Mouse (Mus musculus): ENCODE measurements around the gene Gm26602. TPM values are rescaled to one million over a fixed set of nuclear protein-coding genes. Genes with fewer than 3 reads are reported as not detected.
A peak's percentile ranks its signal among the peaks of the same experiment; 100 is the strongest.

Gene Gm26602
- 5.3 TPM in 1 of 2 replicates, not detected in the other for polyA plus RNA-seq (2014; fragmentation: Nextera tagmentation; extraction: Ambion mirVana)

DNA sequence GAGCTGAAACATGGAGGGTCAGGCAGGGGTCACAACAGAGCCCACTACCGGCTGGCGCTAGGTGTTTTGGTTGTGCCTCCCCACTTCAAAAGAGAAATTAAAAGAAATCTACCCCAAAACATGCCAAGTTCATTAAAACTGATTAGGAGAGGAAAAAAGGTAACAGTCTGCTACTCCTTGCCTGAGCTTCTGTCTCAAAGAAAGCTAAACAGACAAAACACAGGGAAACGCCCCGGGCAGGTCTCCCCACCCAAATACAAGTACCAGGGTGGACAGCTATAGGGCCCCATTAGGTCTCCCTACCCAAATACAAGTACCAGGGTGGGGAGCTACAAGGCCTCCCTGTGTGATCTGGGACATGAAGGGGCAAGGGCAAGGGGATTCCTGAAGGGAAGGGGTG lies at the start of gene Gm26602:
TSS of gene Gm26602 (plus strand) at position 301 of the 400 bp plus-strand sequence.
- Histone ChIP-seq H3K27me3 (ENCODE audit: control insufficient read depth, insufficient read depth, low read length) (no peaks in the 10 kb centered on the region), H3K36me3 (ENCODE audit: control insufficient read depth, insufficient read depth, low read length) (peaks cover 29% of the 10 kb centered on the region), H3K9ac (replicated peaks; ENCODE audit: low read depth, low read length) (no peak within 1 kb of the TSS; the same call in 1 of the 2 replicates), H3K4me1 (ENCODE audit: control insufficient read depth, insufficient read depth, low read length) (peaks cover 17% of the 10 kb centered on the region; the same call in 1 of the 2 replicates), H3K27ac (ENCODE audit: low read length) (peak within 1 kb of the TSS; percentile 55; the same call in 1 of the 2 replicates), H3K4me2 (replicated peaks; ENCODE audit: low read depth, low read length) (no peak within 1 kb of the TSS), H3K9me3 (ENCODE audit: control insufficient read depth, low read depth, low read length) (no peaks in the 10 kb centered on the region), H3K4me3 (ENCODE audit: low read depth, low read length) (no peak within 1 kb of the TSS)
- ATAC-seq (ENCODE audit: insufficient number of reproducible peaks, insufficient read depth, low FRiP score, low read depth) = no peak
- WGBS = 95% methylated on average over 4 of the region's 4 CpGs

DNA sequence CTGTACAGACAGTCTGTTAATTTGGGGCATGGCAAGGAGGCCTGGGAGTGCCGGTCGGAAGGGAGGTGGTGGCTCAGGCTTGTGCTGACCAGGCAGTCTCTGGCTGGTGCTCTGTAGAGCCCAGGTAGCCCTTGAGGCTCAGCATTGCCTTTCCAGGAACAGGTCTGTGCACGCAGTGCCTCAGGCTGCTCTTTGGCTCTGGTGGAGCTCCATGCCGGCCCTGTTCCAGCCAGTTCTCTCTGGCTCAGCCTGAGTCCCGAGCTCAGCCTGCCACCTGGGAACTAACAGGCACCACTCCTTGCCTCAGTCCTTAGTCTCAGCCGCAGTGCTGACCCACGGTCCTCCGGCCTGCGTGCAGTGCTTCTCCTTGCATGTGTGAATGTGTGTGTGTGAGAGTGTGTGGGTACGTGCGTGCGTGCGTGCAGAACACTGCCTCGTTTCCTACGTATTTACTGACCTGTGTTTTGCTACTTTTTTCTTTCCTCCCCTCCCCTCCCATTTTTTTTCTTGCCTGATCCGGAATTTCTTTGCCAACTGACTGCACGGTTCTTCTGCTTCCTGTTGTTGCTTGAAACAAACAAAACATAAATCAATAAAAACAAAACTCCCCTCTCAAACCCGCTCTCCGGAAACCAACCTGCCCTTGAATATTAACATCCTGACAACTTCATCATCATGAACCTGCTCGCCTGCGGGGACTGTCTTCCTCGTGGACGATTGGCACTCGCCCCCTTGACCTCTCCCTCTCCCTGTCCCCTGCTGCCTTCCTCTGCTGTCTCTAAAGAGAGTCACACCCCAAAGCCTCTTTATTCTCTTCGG lies 49.2 kb upstream of the Gm26602 start:
- Histone ChIP-seq H3K9me3 (ENCODE audit: control insufficient read depth, low read depth, low read length) (no peaks in the 10 kb centered on the region), H3K27me3 (ENCODE audit: control insufficient read depth, insufficient read depth, low read length) (no peaks in the 10 kb centered on the region), H3K4me3 (ENCODE audit: low read depth, low read length) (no peak overlapping the region), H3K4me2 (replicated peaks; ENCODE audit: low read depth, low read length) (no peak overlapping the region), H3K27ac (ENCODE audit: low read length) (no peak overlapping the region), H3K9ac (replicated peaks; ENCODE audit: low read depth, low read length) (no peak overlapping the region), H3K4me1 (ENCODE audit: control insufficient read depth, insufficient read depth, low read length) (peaks cover 26% of the 10 kb centered on the region), H3K36me3 (ENCODE audit: control insufficient read depth, insufficient read depth, low read length) (peaks cover 87% of the 10 kb centered on the region)
- no peak for ATAC-seq (ENCODE audit: insufficient number of reproducible peaks, insufficient read depth, low FRiP score, low read depth)
- 71% methylated on average over 25 of the region's 25 CpGs for WGBS

DNA sequence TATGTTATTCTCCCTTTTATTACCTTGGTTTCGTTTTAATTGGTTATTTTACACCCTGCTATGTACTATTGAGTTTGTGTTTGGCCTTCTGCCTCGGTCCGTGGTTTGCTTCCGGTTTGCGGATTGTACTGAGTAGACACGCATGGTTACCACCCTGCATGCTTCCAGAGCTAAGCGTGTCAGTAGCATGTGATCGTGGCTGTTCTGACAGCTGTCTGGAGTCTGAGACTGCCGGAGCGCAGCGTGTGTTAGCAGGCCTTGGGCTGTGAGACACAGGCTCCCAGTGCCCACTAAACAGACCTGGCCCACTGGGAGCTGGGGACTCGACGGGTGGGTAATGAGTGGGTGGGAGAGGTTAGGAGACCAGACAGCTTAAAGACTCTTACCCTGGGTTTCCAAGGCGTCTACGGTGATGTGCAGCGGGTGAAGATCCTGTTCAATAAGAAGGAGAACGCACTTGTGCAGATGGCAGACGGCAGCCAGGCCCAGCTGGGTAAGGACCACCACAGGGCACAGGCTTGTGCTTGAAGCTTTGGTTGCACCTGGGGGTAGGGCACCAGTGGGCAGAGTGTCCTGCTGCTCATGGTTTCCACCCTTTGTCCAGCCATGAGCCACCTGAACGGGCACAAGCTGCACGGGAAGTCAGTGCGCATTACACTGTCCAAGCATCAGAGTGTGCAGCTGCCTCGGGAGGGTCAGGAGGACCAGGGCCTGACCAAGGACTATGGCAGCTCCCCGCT lies 48.4 kb upstream of the Gm26602 start:
- H3K4me1 ChIP-seq (ENCODE audit: control insufficient read depth, insufficient read depth, low read length) = peaks cover 18% of the 10 kb centered on the region
- peaks cover 82% of the 10 kb centered on the region for H3K36me3 ChIP-seq (ENCODE audit: control insufficient read depth, insufficient read depth, low read length)
- no peak for ATAC-seq (ENCODE audit: insufficient number of reproducible peaks, insufficient read depth, low FRiP score, low read depth)
- WGBS = 88% methylated on average over 23 of the region's 23 CpGs
- H3K27me3 ChIP-seq (ENCODE audit: control insufficient read depth, insufficient read depth, low read length) = no peaks in the 10 kb centered on the region
- no peaks in the 10 kb centered on the region for H3K9me3 ChIP-seq (ENCODE audit: control insufficient read depth, low read depth, low read length)
- H3K27ac ChIP-seq (ENCODE audit: low read length) = no peak overlapping the region
- no peak overlapping the region for H3K4me2 ChIP-seq (replicated peaks; ENCODE audit: low read depth, low read length)
- no peak overlapping the region for H3K9ac ChIP-seq (replicated peaks; ENCODE audit: low read depth, low read length)
- H3K4me3 ChIP-seq (ENCODE audit: low read depth, low read length) = no peak overlapping the region

DNA sequence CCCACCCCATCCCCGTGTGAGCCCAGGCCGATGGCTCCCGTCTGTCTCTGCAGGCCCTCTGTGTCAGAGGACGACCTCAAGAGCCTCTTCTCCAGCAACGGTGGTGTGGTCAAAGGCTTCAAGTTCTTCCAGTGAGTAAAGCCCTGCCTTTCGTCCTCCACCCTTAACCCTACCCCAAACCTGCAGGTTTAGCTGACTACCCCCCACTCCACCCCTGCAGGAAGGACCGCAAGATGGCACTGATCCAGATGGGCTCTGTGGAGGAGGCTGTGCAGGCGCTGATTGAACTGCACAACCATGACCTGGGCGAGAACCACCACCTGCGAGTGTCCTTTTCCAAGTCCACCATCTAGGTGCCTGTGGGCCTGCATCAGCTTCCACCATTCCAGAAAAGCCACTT lies 47.7 kb upstream of the Gm26602 start:
- Histone ChIP-seq H3K4me2 (replicated peaks; ENCODE audit: low read depth, low read length) (no peak overlapping the region), H3K9me3 (ENCODE audit: control insufficient read depth, low read depth, low read length) (no peaks in the 10 kb centered on the region), H3K9ac (replicated peaks; ENCODE audit: low read depth, low read length) (no peak overlapping the region), H3K36me3 (ENCODE audit: control insufficient read depth, insufficient read depth, low read length) (peaks cover 80% of the 10 kb centered on the region), H3K27me3 (ENCODE audit: control insufficient read depth, insufficient read depth, low read length) (no peaks in the 10 kb centered on the region), H3K4me1 (ENCODE audit: control insufficient read depth, insufficient read depth, low read length) (peaks cover 11% of the 10 kb centered on the region), H3K27ac (ENCODE audit: low read length) (no peak overlapping the region), H3K4me3 (ENCODE audit: low read depth, low read length) (no peak overlapping the region)
- 65% methylated on average over 10 of the region's 10 CpGs for WGBS
- ATAC-seq (ENCODE audit: insufficient number of reproducible peaks, insufficient read depth, low FRiP score, low read depth) = no peak

DNA sequence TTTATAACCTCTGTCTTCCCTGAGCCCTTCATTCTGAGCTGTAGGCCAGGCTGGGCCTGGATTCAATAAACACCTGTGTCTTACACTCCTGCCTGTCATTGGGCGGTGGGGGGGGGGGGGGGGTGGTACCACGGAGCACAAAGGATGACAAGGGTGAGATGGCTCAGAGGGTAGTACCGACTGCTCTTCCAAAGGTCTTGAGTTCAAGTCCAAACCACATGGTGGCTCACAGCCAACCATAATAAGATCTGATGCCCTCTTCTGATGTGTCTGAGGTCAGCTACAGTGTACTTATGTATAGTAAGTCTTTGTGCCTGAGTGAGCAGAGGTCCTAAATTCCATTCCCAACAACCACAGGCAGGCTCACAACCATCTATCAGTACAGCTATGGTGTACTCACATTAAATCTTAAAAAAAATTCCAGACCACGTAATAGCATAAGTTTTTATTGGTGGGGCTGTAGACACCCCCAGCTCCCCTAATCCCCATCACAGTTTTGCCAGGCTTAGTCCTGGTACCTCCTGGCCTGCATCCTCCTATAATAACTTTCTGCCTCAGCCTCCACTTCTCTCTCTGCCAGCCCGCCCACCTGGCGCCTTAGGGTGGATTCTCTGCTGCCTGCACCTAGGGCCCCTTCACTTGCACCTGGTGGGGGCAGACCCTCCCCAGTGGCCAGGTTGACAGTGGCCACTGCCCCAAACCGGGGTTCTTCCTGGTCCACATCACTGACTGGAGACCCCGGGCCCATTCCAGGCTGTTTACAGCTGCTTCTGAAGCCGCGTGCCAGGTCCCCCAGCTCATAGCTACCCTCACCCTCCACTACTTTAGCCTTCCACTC lies 46.1 kb upstream of the Gm26602 start:
- whole genome bisulfite sequencing = 45% methylated on average over 10 of the region's 10 CpGs
- Histone ChIP-seq H3K4me3 (ENCODE audit: low read depth, low read length) (no peak overlapping the region), H3K27ac (ENCODE audit: low read length) (peak overlapping the region; percentile 21; the same call in 1 of the 2 replicates), H3K9ac (replicated peaks; ENCODE audit: low read depth, low read length) (no peak overlapping the region), H3K4me1 (ENCODE audit: control insufficient read depth, insufficient read depth, low read length) (0 out of 2 replicates have a peak, but pooled peaks cover 2% of the 10 kb centered on the region), H3K4me2 (replicated peaks; ENCODE audit: low read depth, low read length) (no peak overlapping the region), H3K9me3 (ENCODE audit: control insufficient read depth, low read depth, low read length) (no peaks in the 10 kb centered on the region), H3K36me3 (ENCODE audit: control insufficient read depth, insufficient read depth, low read length) (peaks cover 65% of the 10 kb centered on the region), H3K27me3 (ENCODE audit: control insufficient read depth, insufficient read depth, low read length) (no peaks in the 10 kb centered on the region)
- 0 out of 2 replicates have a peak, but pooled peaks have one; percentile 28 for ATAC-seq (ENCODE audit: insufficient number of reproducible peaks, insufficient read depth, low FRiP score, low read depth)

DNA sequence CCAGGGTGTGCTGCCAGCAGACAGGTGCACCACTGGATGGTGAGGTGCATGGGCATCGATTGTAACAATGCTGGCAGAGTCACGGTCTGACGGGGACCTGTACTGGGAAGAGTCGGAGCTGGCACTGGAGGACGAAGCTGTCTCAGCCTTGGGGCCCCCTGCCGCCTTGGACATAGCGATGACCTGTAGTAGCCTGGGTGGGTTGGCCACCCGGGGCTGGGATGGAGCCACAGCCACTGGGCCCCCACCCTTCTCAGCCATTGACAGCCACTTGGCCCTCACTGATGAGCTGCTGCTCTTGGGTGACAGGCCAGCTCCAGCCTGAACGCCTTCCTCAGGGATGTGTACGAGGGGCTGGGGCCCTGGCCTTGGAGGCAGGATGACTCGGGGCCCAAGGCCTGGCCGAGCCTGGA lies 45.5 kb upstream of the Gm26602 start:
- Histone ChIP-seq H3K4me3 (ENCODE audit: low read depth, low read length) (no peak overlapping the region), H3K9me3 (ENCODE audit: control insufficient read depth, low read depth, low read length) (no peaks in the 10 kb centered on the region), H3K27me3 (ENCODE audit: control insufficient read depth, insufficient read depth, low read length) (no peaks in the 10 kb centered on the region), H3K36me3 (ENCODE audit: control insufficient read depth, insufficient read depth, low read length) (peaks cover 59% of the 10 kb centered on the region), H3K9ac (replicated peaks; ENCODE audit: low read depth, low read length) (no peak overlapping the region), H3K27ac (ENCODE audit: low read length) (peak overlapping the region; percentile 21; the same call in 1 of the 2 replicates), H3K4me1 (ENCODE audit: control insufficient read depth, insufficient read depth, low read length) (0 out of 2 replicates have a peak, but pooled peaks cover 2% of the 10 kb centered on the region), H3K4me2 (replicated peaks; ENCODE audit: low read depth, low read length) (no peak overlapping the region)
- peak; percentile 19; the same call in 1 of the 2 replicates for ATAC-seq (ENCODE audit: insufficient number of reproducible peaks, insufficient read depth, low FRiP score, low read depth)
- WGBS = 58% methylated on average over 12 of the region's 12 CpGs

DNA sequence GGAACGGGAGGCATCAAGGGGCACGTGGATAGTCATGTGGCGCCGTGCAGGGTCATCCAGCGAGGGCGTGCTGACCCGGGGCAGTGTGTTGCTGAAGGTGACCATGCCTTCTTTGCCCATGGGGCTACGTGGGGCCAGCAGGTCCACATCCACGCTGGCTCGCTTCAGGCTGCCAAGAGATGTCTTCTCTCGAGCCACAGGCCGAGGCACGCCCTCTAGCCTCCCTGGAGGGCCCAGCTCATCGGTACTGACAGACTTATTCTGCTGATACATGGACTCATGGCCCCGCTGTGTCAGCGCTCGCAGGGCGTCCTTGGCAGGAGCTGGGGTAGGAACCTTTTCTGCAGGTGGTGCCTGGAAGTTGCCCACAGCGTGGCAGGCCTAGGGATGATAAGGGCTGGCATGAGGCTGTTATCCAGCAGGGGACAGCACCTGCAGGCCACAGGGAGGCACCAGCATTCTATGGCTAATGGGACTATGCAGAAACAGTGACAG lies 44.8 kb upstream of the Gm26602 start:
- H3K4me2 ChIP-seq (replicated peaks; ENCODE audit: low read depth, low read length) = no peak overlapping the region
- WGBS = 70% methylated on average over 19 of the region's 19 CpGs
- no peaks in the 10 kb centered on the region for H3K9me3 ChIP-seq (ENCODE audit: control insufficient read depth, low read depth, low read length)
- 0 out of 2 replicates have a peak, but pooled peaks cover 2% of the 10 kb centered on the region for H3K4me1 ChIP-seq (ENCODE audit: control insufficient read depth, insufficient read depth, low read length)
- no peak overlapping the region for H3K4me3 ChIP-seq (ENCODE audit: low read depth, low read length)
- peaks cover 53% of the 10 kb centered on the region for H3K36me3 ChIP-seq (ENCODE audit: control insufficient read depth, insufficient read depth, low read length)
- H3K27ac ChIP-seq (ENCODE audit: low read length) = no peak overlapping the region
- no peak for ATAC-seq (ENCODE audit: insufficient number of reproducible peaks, insufficient read depth, low FRiP score, low read depth)
- no peaks in the 10 kb centered on the region for H3K27me3 ChIP-seq (ENCODE audit: control insufficient read depth, insufficient read depth, low read length)
- H3K9ac ChIP-seq (replicated peaks; ENCODE audit: low read depth, low read length) = no peak overlapping the region

Measured in stomach, embryonic 14.5 days (tissue).